Mouse (Mus musculus) thymus, adult 18-20 months (tissue): ENCODE measurements around the gene Fgf4.

Experiments used
- DNase-seq, 2 experiments: peaks; one replicate each; pipeline ENCODE4 v3.0.0; 2022; ENCODE audit warnings: mixed read lengths in 2 of 2

Gene Fgf4

GRCm38 (mm10) chr7:144914296-144914947, 67.3 kb downstream of the Fgf4 start:
- no peak for DNase-seq
